Mouse (Mus musculus): ENCODE data around the gene Slc22a16.

DNA sequence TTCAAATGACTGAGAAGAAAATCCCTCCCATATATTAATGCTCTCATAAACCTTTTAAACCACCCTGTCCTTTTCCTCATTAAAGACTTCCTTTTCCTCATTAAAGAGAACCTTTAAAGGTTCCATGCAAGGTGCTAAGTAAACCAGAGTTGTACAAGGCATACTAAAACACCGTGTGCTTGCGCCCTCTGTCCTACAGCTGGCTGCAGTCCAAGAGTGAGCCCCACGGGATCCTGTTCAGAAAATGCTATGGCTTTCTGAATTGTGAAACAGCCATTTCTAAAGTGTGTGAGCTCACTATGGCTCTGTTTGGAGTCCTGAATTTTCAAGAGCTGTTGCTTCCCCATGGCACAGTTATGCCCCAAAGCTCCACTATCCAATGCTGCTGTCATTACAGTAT lies 39.5 kb upstream of the Slc22a16 start:
- TF ChIP-seq CTCF (IDR thresholded peaks at IDR 0.05; ENCODE audit: borderline replicate concordance, insufficient read depth, low read depth, low read length) (no peak), POLR2A (IDR thresholded peaks at IDR 0.05; ENCODE audit: borderline replicate concordance, insufficient read depth, low read length) (no peak)

Measured in cerebellum, adult 2 months (tissue).